Mouse (Mus musculus): ENCODE data around the gene Fam126b. TPM values are rescaled to one million over a fixed set of nuclear protein-coding genes. Genes with fewer than 3 reads are reported as not detected.
A peak's percentile ranks its signal among the peaks of the same experiment; 100 is the strongest.
"Not testable (repeated sequence)": the region's sequence is repeated elsewhere in the genome, so short reads cannot be mapped to it uniquely, and the experiment has no call there.

Fam126b gene
- total and polyA plus RNA-seq, 2 experiments from 2014 or later: 11.7 to 18.1 TPM

DNA sequence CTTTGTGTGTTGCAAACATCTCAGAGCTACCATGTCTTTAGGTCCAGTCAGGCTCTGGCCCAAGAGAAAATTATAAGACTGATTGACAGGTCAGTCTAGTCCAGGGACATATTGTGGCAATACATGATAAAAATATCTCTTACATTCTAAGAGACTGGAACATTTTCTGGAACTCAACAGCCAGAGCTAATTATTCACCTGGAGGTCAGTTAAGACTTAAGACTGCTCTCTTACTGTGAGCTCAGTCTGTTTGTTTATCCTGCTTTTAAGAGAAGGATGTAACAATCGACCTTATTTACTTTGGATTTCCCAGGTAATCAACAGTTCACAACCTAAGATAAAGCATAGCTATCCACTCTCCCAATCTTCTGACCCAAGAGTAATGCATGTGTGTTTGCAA, 24.5 kb upstream of the Fam126b start:
- H3K27me3 ChIP-seq (ENCODE audit: insufficient read depth, low read length): no peaks in the 10 kb centered on the region
- no peak overlapping the region for H3K9ac ChIP-seq (replicated peaks; ENCODE audit: low read length, poor library complexity, severe bottlenecking)
- DNase-seq (ENCODE audit: low spot score): no peak
- no peak for TF ChIP-seq CTCF (IDR thresholded peaks at IDR 0.05)
- no peak for ATAC-seq (ENCODE audit: low FRiP score)
- H3K4me2 ChIP-seq (ENCODE audit: low read depth, low read length, poor library complexity, severe bottlenecking): no peak overlapping the region
- H3K4me1 ChIP-seq (ENCODE audit: insufficient read depth, low read length): no peaks in the 10 kb centered on the region
- H3K27ac ChIP-seq (ENCODE audit: low read depth, low read length): no peak overlapping the region
- no peaks in the 10 kb centered on the region for H3K36me3 ChIP-seq (ENCODE audit: insufficient read depth, low read length)
- no peak overlapping the region for H3K4me3 ChIP-seq (ENCODE audit: low read depth, low read length)
- WGBS: 41% methylated on average over 1 of the region's 1 CpGs
- no peaks in the 10 kb centered on the region for H3K9me3 ChIP-seq (ENCODE audit: low read length)

DNA sequence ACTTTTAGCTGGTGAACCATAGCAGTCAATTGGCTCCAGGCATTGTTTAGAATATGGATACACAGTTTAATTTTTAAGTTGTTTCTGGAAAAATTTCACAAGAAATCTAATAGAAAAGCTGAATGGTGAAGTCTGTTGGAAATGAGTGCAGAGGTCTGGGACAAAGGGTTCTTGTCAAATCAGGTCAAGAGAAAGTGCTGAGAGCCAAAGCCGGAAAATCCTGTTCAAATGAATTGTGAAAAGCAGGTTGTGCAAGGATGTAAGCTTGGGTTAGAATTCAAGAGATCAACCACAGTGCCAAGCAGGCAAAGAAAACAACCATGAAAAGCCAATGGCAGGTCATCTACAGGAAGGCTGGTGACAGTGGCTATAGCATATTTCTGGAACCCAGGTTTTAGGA, 24.0 kb upstream of the Fam126b start:
- Histone ChIP-seq H3K9me3 (ENCODE audit: low read length) (no peaks in the 10 kb centered on the region), H3K4me2 (ENCODE audit: low read depth, low read length, poor library complexity, severe bottlenecking) (no peak overlapping the region), H3K9ac (replicated peaks; ENCODE audit: low read length, poor library complexity, severe bottlenecking) (no peak overlapping the region), H3K36me3 (ENCODE audit: insufficient read depth, low read length) (no peaks in the 10 kb centered on the region), H3K4me3 (ENCODE audit: low read depth, low read length) (no peak overlapping the region), H3K27me3 (ENCODE audit: insufficient read depth, low read length) (no peaks in the 10 kb centered on the region), H3K27ac (ENCODE audit: low read depth, low read length) (no peak overlapping the region), H3K4me1 (ENCODE audit: insufficient read depth, low read length) (no peaks in the 10 kb centered on the region)
- 83% methylated on average over 1 of the region's 1 CpGs for WGBS
- ATAC-seq (ENCODE audit: low FRiP score) (no peak), DNase-seq (ENCODE audit: low spot score) (no peak)
- TF ChIP-seq CTCF (IDR thresholded peaks at IDR 0.05): no peak

- not testable (repeated sequence) for H3K9ac ChIP-seq (replicated peaks; ENCODE audit: low read length, poor library complexity, severe bottlenecking); H3K27ac ChIP-seq (ENCODE audit: low read depth, low read length); H3K27me3 ChIP-seq (ENCODE audit: insufficient read depth, low read length); DNase-seq (ENCODE audit: low spot score); H3K36me3 ChIP-seq (ENCODE audit: insufficient read depth, low read length); H3K9me3 ChIP-seq (ENCODE audit: low read length); H3K4me2 ChIP-seq (ENCODE audit: low read depth, low read length, poor library complexity, severe bottlenecking); H3K4me3 ChIP-seq (ENCODE audit: low read depth, low read length); H3K4me1 ChIP-seq (ENCODE audit: insufficient read depth, low read length); ATAC-seq (ENCODE audit: low FRiP score)
- WGBS: 89% methylated on average over 5 of the region's 5 CpGs
Observed at GRCm38 (mm10) chr1:58609591-58609990, 23.5 kb upstream of the Fam126b start.

DNA sequence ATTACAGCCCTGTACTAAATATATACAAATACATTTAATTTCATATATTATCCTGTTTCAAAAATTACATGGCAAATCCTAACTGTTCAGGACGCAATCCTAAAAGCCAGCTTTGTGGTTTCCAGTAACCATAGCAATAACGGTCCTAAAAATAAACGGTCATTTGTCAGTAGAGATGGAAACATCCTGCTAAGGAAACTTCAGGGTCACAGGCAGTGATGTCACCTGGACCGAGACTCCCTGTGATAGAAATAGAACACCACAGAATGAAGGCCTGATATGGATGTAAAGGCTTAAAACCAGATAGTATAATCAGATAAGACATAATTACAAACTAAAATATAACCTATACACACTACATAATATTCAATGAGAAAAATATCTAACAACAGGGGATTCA, 17.6 kb upstream of the Fam126b start:
- no peaks in the 10 kb centered on the region for H3K27me3 ChIP-seq (ENCODE audit: insufficient read depth, low read length)
- WGBS: 82% methylated on average over 4 of the region's 4 CpGs
- ATAC-seq (ENCODE audit: low FRiP score): no peak
- no peak overlapping the region for H3K4me3 ChIP-seq (ENCODE audit: low read depth, low read length)
- H3K4me1 ChIP-seq (ENCODE audit: insufficient read depth, low read length): no peaks in the 10 kb centered on the region
- H3K27ac ChIP-seq (ENCODE audit: low read depth, low read length): no peak overlapping the region
- DNase-seq (ENCODE audit: low spot score): no peak
- H3K9ac ChIP-seq (replicated peaks; ENCODE audit: low read length, poor library complexity, severe bottlenecking): no peak overlapping the region
- no peak overlapping the region for H3K4me2 ChIP-seq (ENCODE audit: low read depth, low read length, poor library complexity, severe bottlenecking)
- no peaks in the 10 kb centered on the region for H3K9me3 ChIP-seq (ENCODE audit: low read length)
- H3K36me3 ChIP-seq (ENCODE audit: insufficient read depth, low read length): no peaks in the 10 kb centered on the region
- no peak for TF ChIP-seq CTCF (IDR thresholded peaks at IDR 0.05)

- 81% methylated on average over 4 of the region's 4 CpGs for WGBS
- Histone ChIP-seq H3K27me3 (ENCODE audit: insufficient read depth, low read length) (no peaks in the 10 kb centered on the region), H3K27ac (ENCODE audit: low read depth, low read length) (no peak overlapping the region), H3K36me3 (ENCODE audit: insufficient read depth, low read length) (no peaks in the 10 kb centered on the region), H3K9me3 (ENCODE audit: low read length) (no peaks in the 10 kb centered on the region), H3K9ac (replicated peaks; ENCODE audit: low read length, poor library complexity, severe bottlenecking) (no peak overlapping the region), H3K4me1 (ENCODE audit: insufficient read depth, low read length) (no peaks in the 10 kb centered on the region), H3K4me2 (ENCODE audit: low read depth, low read length, poor library complexity, severe bottlenecking) (no peak overlapping the region), H3K4me3 (ENCODE audit: low read depth, low read length) (no peak overlapping the region)
- no peak for TF ChIP-seq CTCF (IDR thresholded peaks at IDR 0.05)
- DNase-seq (ENCODE audit: low spot score): no peak
- ATAC-seq (ENCODE audit: low FRiP score): no peak
Observed at GRCm38 (mm10) chr1:58602681-58603080, 16.6 kb upstream of the Fam126b start.

DNA sequence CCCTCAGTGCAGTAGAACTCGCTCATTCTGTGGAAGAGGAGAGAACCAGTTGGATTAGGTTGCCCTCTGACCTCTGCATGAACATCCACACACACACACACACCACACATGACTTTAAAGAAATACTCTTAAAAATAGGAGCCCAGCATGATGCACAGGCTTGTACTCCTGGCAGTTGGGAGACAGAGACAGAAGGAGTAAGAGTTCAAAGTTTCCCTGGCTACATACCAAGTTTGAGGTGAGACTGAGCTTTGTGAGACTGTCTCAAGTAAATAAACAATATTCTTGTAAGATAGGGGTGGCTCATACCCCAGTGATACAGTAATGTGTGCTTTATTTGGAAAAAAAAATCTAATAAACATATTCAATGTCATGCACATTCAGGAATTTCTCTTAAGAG, 1.4 kb upstream of the Fam126b start:
- H3K27me3 ChIP-seq (ENCODE audit: insufficient read depth, low read length): no peaks in the 10 kb centered on the region
- no peak for TF ChIP-seq CTCF (IDR thresholded peaks at IDR 0.05)
- ATAC-seq (ENCODE audit: low FRiP score) (no peak), DNase-seq (ENCODE audit: low spot score) (no peak)
- no peaks in the 10 kb centered on the region for H3K9me3 ChIP-seq (ENCODE audit: low read length)
- WGBS: 87% methylated on average over 1 of the region's 1 CpGs
- peaks cover 4% of the 10 kb centered on the region; the same call in 1 of the 2 replicates for H3K36me3 ChIP-seq (ENCODE audit: insufficient read depth, low read length)
- H3K4me3 ChIP-seq (ENCODE audit: low read depth, low read length): peak overlapping the region; percentile 78; the same call in 1 of the 2 replicates
- peak overlapping the region; percentile 56 for H3K4me2 ChIP-seq (ENCODE audit: low read depth, low read length, poor library complexity, severe bottlenecking)
- no peak overlapping the region; the same call in 1 of the 2 replicates for H3K9ac ChIP-seq (replicated peaks; ENCODE audit: low read length, poor library complexity, severe bottlenecking)
- no peak overlapping the region for H3K27ac ChIP-seq (ENCODE audit: low read depth, low read length)
- peaks cover 6% of the 10 kb centered on the region; the same call in 1 of the 2 replicates for H3K4me1 ChIP-seq (ENCODE audit: insufficient read depth, low read length)
